Mouse (Mus musculus) spleen, postnatal 10 days (tissue): ENCODE measurements around the gene Zbtb37.

Experiments
- DNase-seq, 2 experiments: peaks; one replicate each; pipeline ENCODE4 v3.0.0; 2021 to 2022; ENCODE audit warnings: low spot score in 2 of 2

The Zbtb37 gene

DNA sequence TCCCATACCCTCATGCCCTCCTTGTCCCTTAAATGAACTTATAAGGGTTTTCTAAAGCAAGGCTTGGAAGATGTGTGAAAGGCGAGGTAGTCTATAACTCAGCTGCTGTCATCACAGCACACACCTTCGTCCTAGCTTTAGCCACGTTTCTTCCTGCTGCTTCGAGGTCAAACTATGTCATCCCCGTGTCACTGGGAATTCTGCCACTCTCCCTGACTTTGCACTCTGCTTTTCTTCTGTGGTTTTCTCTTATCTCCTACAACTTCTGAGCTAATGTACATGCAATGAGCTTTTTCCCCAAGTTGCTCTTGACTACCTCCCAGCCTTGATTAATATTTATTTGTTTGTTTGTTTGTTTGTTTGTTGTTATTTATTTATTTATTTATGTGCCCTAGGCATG is 54.6 kb downstream of the Zbtb37 start:
- DNase-seq = no peak

DNA sequence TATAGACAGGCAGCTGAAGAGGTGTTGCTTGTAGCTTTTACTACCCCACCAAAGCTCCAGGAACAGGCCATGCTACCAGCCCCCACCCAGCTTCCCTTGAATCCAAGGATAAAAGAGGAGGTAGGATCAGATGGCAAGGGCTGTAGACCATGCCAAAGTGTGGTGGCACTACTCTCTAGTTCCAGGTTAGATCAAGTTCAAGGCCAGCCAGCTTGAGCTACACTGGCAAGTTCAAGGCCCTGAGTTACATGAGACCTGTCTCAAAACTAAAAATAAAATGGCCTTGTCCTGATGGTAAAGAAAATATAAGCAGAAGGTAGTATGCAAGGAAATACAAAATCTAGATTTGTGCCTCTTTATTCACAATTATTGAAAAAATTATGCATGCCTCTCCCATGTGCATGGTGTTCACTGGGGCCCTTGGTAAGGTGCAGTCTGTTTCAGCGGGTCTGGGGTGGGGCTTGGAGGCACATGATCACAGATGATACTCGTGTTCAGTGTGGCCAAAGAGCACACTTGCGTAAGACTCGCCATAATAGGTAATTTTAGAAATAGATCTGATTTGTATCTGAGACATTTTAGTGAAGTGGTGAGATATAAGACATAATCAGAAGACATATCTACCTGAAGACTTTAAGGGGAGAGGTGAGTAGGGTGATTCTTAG is 56.4 kb downstream of the Zbtb37 start, which contains the start of gene Serpinc1:
Gene Serpinc1 (plus strand): TSS at position 515 of the 665 bp plus-strand sequence.
- DNase-seq = no peak

DNA sequence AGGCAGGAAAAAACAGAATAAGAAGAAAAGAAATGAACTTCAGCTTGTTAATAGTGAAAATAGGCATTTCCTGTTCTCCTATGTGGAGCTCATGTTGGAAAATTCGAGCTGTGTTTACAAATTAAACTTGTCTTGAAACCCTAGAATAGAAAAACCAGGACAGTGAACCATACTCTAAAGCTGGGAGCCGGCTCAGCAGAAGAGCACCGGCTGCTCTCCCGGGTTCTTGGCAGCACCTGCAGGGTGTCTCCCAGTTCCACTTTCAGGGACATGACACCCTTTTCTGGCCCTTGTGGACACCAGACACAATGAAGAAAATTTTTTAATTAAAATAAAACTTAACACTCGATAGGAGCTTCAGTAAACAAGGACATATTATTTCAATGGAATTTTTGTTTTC is 66.0 kb downstream of the Zbtb37 start:
- no peak for DNase-seq

DNA sequence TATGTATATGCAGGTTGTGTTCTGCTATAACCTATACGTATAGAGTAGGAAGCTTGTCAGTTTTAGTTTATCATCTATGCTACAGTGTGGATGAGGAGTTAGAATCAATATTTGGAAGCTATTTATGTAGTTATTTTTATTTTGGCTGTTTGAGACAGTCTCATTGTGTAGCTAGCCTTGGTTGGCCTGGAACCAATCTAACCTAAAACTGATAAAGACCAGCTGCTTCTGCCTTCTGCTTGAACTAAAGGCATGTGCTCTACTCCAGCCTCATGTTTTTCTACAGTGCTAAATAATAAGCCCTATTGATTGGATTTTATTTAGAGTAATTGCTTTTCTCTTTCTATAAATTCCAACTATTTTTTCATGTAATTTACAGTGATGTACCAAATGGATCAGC is 67.4 kb downstream of the Zbtb37 start:
- no peak for DNase-seq

DNA sequence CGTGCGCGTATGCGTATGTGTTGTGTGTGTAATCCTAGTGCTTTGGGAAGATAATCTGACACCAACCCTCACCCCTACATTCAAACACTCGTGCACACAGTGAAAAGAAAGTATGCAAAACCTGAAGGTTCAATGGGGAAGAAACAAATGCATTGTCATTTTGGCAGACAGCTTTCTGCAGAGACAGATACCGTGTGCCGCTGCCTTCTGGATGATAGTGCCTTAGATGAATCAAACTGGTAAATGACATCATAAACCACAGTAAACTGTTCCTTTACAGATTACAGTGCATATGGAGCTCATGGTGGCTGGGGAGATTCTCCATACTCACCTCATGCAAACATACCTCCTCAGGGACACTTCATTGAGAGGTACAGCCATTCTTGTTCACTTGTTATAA is 71.5 kb downstream of the Zbtb37 start:
- DNase-seq = no peak
